Mouse (Mus musculus): ENCODE results near the gene Smc1a. TPM values are rescaled to one million over a fixed set of nuclear protein-coding genes. Genes with fewer than 3 reads are reported as not detected.
"Not testable (repeated sequence)": the region's sequence is repeated elsewhere in the genome, so short reads cannot be mapped to it uniquely, and the experiment has no call there.

Smc1a gene
- polyA plus RNA-seq, 1 experiment from 2014 or later: 97.2 TPM

- no peak for ATAC-seq (ENCODE audit: insufficient number of reproducible peaks, low FRiP score, low TSS enrichment, low read depth)
- Histone ChIP-seq H3K4me2 (no peak overlapping the region), H3K9me3 (no peaks in the 10 kb centered on the region), H3K4me3 (no peak overlapping the region), H3K27me3 (peaks cover 6% of the 10 kb centered on the region; the same call in 1 of the 2 replicates), H3K27ac (no peak overlapping the region), H3K9ac (no peak overlapping the region), H3K36me3 (peaks cover 13% of the 10 kb centered on the region), H3K4me1 (no peaks in the 10 kb centered on the region)
These were observed 31.0 kb downstream of the Smc1a start for GRCm38 (mm10) chrX:152047230-152047629.

DNA sequence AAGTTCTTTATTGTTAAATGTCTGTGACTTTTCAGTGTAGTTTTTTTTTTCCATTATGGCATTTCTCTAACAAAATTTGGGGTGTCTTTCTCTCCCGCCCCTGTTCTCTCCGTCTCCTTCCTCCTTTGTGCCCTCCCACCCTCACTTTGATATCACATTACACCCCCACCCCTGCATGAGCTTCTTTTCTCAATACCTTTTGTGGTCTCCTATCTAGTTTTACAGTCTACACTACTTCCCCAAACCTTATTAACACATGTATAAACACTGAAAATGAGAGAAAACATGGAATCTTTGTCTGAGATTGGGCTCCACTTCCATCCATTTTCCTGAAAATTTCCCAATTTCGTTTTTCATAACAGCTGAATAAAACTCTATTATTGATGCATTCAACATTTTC is 36.3 kb downstream of the Smc1a start:
- ATAC-seq (ENCODE audit: insufficient number of reproducible peaks, low FRiP score, low TSS enrichment, low read depth): no peak
- Histone ChIP-seq H3K4me2 (no peak overlapping the region), H3K4me3 (no peak overlapping the region), H3K4me1 (no peaks in the 10 kb centered on the region), H3K27me3 (peaks cover 9% of the 10 kb centered on the region; the same call in 1 of the 2 replicates), H3K9ac (no peak overlapping the region), H3K27ac (no peak overlapping the region), H3K36me3 (peaks cover 3% of the 10 kb centered on the region; the same call in 1 of the 2 replicates), H3K9me3 (no peaks in the 10 kb centered on the region)
- WGBS: 55% methylated on average over 3 of the region's 3 CpGs

DNA sequence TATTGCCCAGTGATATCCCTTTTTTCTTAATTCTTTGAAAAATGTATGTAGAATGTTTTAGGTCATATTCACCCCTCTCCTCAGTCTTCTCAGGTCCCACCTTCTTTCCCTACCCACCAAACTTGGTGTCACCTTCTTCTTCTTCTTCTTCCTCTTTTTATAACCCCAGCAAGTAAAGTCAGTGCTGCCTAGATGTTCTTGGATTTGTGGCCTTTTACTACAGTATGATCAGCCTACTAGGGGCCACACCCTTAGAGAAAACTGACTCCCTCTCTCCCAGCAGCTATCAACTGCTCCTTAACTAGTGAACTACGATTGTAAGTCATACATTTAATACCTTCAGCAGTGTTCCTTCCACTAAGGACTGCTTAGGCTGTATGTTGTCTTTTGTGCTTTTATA is 37.9 kb downstream of the Smc1a start:
- no peak overlapping the region for H3K27ac ChIP-seq

DNA sequence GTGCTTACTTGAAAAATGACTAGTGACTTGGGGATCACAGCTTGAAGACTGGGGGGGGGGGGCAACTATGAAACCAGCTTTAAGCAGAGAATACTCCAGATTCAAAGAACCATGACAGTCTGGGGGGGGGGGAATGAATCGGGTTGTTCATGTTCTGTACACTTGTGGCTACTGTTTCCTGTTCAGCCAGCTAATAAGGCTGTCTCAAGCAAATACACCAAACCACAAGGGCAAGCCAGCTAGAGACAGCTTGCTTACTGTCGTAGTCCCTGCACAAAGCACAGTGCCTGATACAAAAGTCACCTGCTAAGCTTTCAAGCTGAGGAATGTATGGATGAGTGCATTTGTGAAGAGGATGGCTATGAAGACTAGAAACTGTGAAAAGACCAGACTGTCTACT is 49.4 kb downstream of the Smc1a start:
- H3K4me1 ChIP-seq: no peaks in the 10 kb centered on the region
- no peaks in the 10 kb centered on the region for H3K9me3 ChIP-seq
- 73% methylated on average over 2 of the region's 2 CpGs for WGBS
- no peak overlapping the region for H3K4me3 ChIP-seq
- H3K36me3 ChIP-seq: peaks cover 14% of the 10 kb centered on the region
- no peak overlapping the region for H3K27ac ChIP-seq
- no peak overlapping the region for H3K4me2 ChIP-seq
- H3K27me3 ChIP-seq: peaks cover 15% of the 10 kb centered on the region; the same call in 1 of the 2 replicates
- H3K9ac ChIP-seq: no peak overlapping the region
- ATAC-seq (ENCODE audit: insufficient number of reproducible peaks, low FRiP score, low TSS enrichment, low read depth): no peak

More for the DNA sequence above, 37.9 kb downstream of the Smc1a start:
- Histone ChIP-seq H3K36me3 (peaks cover 8% of the 10 kb centered on the region), H3K9me3 (no peaks in the 10 kb centered on the region), H3K9ac (no peak overlapping the region), H3K4me3 (no peak overlapping the region), H3K27me3 (peaks cover 15% of the 10 kb centered on the region), H3K4me1 (no peaks in the 10 kb centered on the region), H3K4me2 (no peak overlapping the region)
- no peak for ATAC-seq (ENCODE audit: insufficient number of reproducible peaks, low FRiP score, low TSS enrichment, low read depth)
- WGBS: 71% methylated on average over 1 of the region's 1 CpGs

DNA sequence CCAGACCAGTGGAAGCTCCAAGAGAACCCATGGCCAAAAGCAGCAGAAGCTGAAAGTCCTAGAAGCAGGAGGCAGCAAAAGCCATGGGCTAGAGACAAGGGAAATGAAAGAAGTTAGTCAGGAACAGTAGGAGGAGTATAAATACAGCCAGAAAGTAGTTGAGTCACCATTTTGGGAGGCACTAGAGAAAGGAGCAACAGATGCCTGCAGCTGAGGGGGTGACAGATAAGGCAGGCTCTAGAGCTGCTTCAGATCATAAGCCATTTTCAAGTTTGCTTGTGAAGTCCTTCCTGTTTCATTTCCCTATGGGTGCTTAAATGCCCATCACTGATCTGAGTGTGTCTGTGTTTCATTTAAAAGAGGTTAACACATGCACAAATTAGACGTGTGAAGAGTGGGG is 51.6 kb downstream of the Smc1a start:
- 47% methylated on average over 1 of the region's 1 CpGs for WGBS
- peaks cover 12% of the 10 kb centered on the region; the same call in 1 of the 2 replicates for H3K27me3 ChIP-seq

GRCm38 (mm10) chrX:152089832-152090614 is 73.8 kb downstream of the Smc1a start:
- H3K9ac ChIP-seq; H3K4me3 ChIP-seq; H3K4me1 ChIP-seq; H3K9me3 ChIP-seq; H3K36me3 ChIP-seq; H3K27ac ChIP-seq; H3K4me2 ChIP-seq; ATAC-seq (ENCODE audit: insufficient number of reproducible peaks, low FRiP score, low TSS enrichment, low read depth): not testable (repeated sequence)
- H3K27me3 ChIP-seq: peaks cover 22% of the 10 kb centered on the region; the same call in 1 of the 2 replicates
- WGBS: 33% methylated on average over 7 of the region's 7 CpGs

More for the DNA sequence above, 51.6 kb downstream of the Smc1a start:
- Histone ChIP-seq H3K4me2 (no peak overlapping the region), H3K4me3 (no peak overlapping the region), H3K27ac (no peak overlapping the region), H3K4me1 (no peaks in the 10 kb centered on the region), H3K36me3 (0 out of 2 replicates have a peak, but pooled peaks cover 2% of the 10 kb centered on the region), H3K9ac (no peak overlapping the region), H3K9me3 (no peaks in the 10 kb centered on the region)
- no peak for ATAC-seq (ENCODE audit: insufficient number of reproducible peaks, low FRiP score, low TSS enrichment, low read depth)

DNA sequence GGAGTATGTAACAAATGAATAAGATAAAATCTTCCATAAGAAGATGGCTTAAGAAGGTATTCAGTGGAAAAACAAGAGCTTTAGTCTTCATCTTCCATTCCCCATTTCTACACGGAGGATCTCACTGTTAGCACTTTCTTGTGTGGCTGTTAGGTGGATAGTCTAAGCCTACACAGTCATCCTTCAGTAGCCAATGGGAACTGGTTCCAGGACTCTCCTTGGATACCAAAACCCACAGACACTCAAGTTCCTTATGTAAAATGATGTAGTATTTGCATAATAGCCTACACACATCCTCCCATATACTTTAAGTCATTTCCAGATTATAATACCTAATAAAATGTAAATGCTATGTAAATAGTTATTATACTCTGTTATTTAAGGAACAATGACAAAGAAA is 81.3 kb downstream of the Smc1a start:
- H3K36me3 ChIP-seq: no peaks in the 10 kb centered on the region
- WGBS: 50% methylated on average over 1 of the region's 1 CpGs
- no peak for ATAC-seq (ENCODE audit: insufficient number of reproducible peaks, low FRiP score, low TSS enrichment, low read depth)
- H3K9ac ChIP-seq: no peak overlapping the region
- H3K4me3 ChIP-seq: no peak overlapping the region
- no peak overlapping the region for H3K27ac ChIP-seq
- no peak overlapping the region for H3K4me2 ChIP-seq
- H3K4me1 ChIP-seq: no peaks in the 10 kb centered on the region
- peaks cover 32% of the 10 kb centered on the region; the same call in 1 of the 2 replicates for H3K27me3 ChIP-seq
- H3K9me3 ChIP-seq: no peaks in the 10 kb centered on the region

Other genes with a start within 250 kb of the Smc1a start
- gene Huwe1, start 215.6 kb upstream of the Smc1a start, polyA plus RNA-seq (2015; fragmentation: Nextera tagmentation; extraction: Ambion mirVana): 38.8 and 42.2 TPM in 2 replicates
- gene Hsd17b10, start 14.6 kb upstream of the Smc1a start, polyA plus RNA-seq (2015; fragmentation: Nextera tagmentation; extraction: Ambion mirVana): 188 and 189 TPM in 2 replicates
- 1.5 and 2.1 TPM in 2 replicates for gene Ribc1, start 133 bp upstream of the Smc1a start, polyA plus RNA-seq (2015; fragmentation: Nextera tagmentation; extraction: Ambion mirVana)
- gene Iqsec2, start 127.8 kb downstream of the Smc1a start, polyA plus RNA-seq (2015; fragmentation: Nextera tagmentation; extraction: Ambion mirVana): 3.9 and 4.0 TPM in 2 replicates
- 38.2 and 41.0 TPM in 2 replicates for gene Kdm5c, start 216.6 kb downstream of the Smc1a start, polyA plus RNA-seq (2015; fragmentation: Nextera tagmentation; extraction: Ambion mirVana)

All from limb, embryonic 15.5 days (tissue).